8 mouse cellular contexts compared by ENCODE assay signal in genomic region chr11:3347091-3347834, GRCm38 (mm10). TPM values are rescaled to one million over a fixed set of nuclear protein-coding genes. Genes with fewer than 3 reads are reported as not detected.
DNase-seq lines count a peak whose midpoint lies in the region; ATAC-seq and TF ChIP-seq lines count a peak whose summit lies in the region.

No protein-coding gene starts in this region.

- peak; percentile 47 for ATAC-seq in activated CD4-positive, CD25-positive, alpha-beta regulatory T cell, adult 4 months
- ATAC-seq in common myeloid progenitor, adult 5-6 weeks (replicated peaks; ENCODE audit: low read depth, poor library complexity, severe bottlenecking), result peak; percentile 85
- peak; percentile 79 for ATAC-seq in hindbrain, postnatal 0 days
- peak; percentile 92 for ATAC-seq in megakaryocyte, adult 5-6 weeks (ENCODE audit: poor library complexity, severe bottlenecking)

- no peak overlapping the region for H3K4me2 ChIP-seq in hindbrain, postnatal 0 days (ENCODE audit: low read depth, low read length)

- H3K27ac ChIP-seq in hindbrain, postnatal 0 days, result peak overlapping the region; percentile 45; the same call in 1 of the 2 replicates

- no peaks in the 10 kb centered on the region for H3K27me3 ChIP-seq in hindbrain, postnatal 0 days (ENCODE audit: insufficient read depth, low read length)

- H3K4me1 ChIP-seq in hindbrain, postnatal 0 days (ENCODE audit: insufficient read depth, low read length), result no peaks in the 10 kb centered on the region

- H3K4me3 ChIP-seq in hindbrain, postnatal 0 days (ENCODE audit: low read length), result no peak overlapping the region

- no peaks in the 10 kb centered on the region for H3K9me3 ChIP-seq in hindbrain, postnatal 0 days (ENCODE audit: low read length)

- no peak overlapping the region for H3K9ac ChIP-seq in hindbrain, postnatal 0 days (replicated peaks; ENCODE audit: low read length)

- WGBS in hindbrain, postnatal 0 days, result 62% methylated on average over 12 of the region's 12 CpGs

- peaks cover 63% of the 10 kb centered on the region for H3K36me3 ChIP-seq in hindbrain, postnatal 0 days (ENCODE audit: insufficient read depth, low read length)

- TF ChIP-seq CTCF in hindbrain, postnatal 0 days (IDR thresholded peaks at IDR 0.05; ENCODE audit: low read depth), result peak; percentile 92

- peak; percentile 78 to 80 for DNase-seq in gastrocnemius, adult 8-10 months (ENCODE audit: low spot score in 2 of 2)
- peak; percentile 91 for DNase-seq in hindbrain, postnatal 0 days (ENCODE audit: low spot score)
- DNase-seq in left cerebral cortex, adult 18-20 months (ENCODE audit: low spot score in 2 of 2), result peak; percentile 84 to 89
- peak; percentile 86 to 87 for DNase-seq in right cerebral cortex, adult 2 months (ENCODE audit: low spot score in 2 of 2)
- peak; percentile 88 for DNase-seq in urinary bladder, postnatal 25 days (ENCODE audit: low spot score)

RNA-seq across cellular contexts. Expression of gene Pik3ip1, which starts 17.1 kb away (rescaled TPM):
- polyA plus RNA-seq in activated CD4-positive, CD25-positive, alpha-beta regulatory T cell, adult 4 months (2017; shearing (Covaris generic)), result 10 to 100 TPM; 32.9 to 53.5 TPM
- 26.5 and 33.6 TPM in 2 replicates for total RNA-seq in common myeloid progenitor, adult 5-6 weeks (2017)
- 10 to 100 TPM; 28.3 to 39.0 (median 36.6) TPM for total RNA-seq in gastrocnemius, adult 8-10 months (2022)
- 34.3 and 40.9 TPM in 2 replicates for total RNA-seq in hindbrain, postnatal 0 days (2014; rRNA removed)
- 41.6 and 45.4 TPM in 2 replicates for polyA plus RNA-seq in hindbrain, postnatal 0 days (2015; fragmentation: Nextera tagmentation; extraction: Ambion mirVana)
- 10 to 100 TPM; 27.8 to 32.3 TPM for total RNA-seq in left cerebral cortex, adult 18-20 months (2021)
- 1.0 and 3.3 TPM in 2 replicates for total RNA-seq in megakaryocyte, adult 5-6 weeks (2015)
- total RNA-seq in megakaryocyte, adult 5-6 weeks (2017), result 2.6 and 3.8 TPM in 2 replicates

RNA-seq across cellular contexts. Expression of gene Patz1, which starts 58.6 kb away (rescaled TPM):
- 10 to 100 TPM; 13.3 to 15.6 TPM for polyA plus RNA-seq in activated CD4-positive, CD25-positive, alpha-beta regulatory T cell, adult 4 months (2017; shearing (Covaris generic))
- total RNA-seq in common myeloid progenitor, adult 5-6 weeks (2017), result 67.6 and 72.7 TPM in 2 replicates
- 10 to 100 TPM; 13.0 to 22.3 (median 19.2) TPM for total RNA-seq in gastrocnemius, adult 8-10 months (2022)
- 89.6 and 97.1 TPM in 2 replicates for total RNA-seq in hindbrain, postnatal 0 days (2014; rRNA removed)
- 38.8 and 40.4 TPM in 2 replicates for polyA plus RNA-seq in hindbrain, postnatal 0 days (2015; fragmentation: Nextera tagmentation; extraction: Ambion mirVana)
- 10 to 100 TPM; 46.7 to 47.6 TPM for total RNA-seq in left cerebral cortex, adult 18-20 months (2021)
- total RNA-seq in megakaryocyte, adult 5-6 weeks (2015), result 25.6 and 27.7 TPM in 2 replicates
- 27.2 and 33.2 TPM in 2 replicates for total RNA-seq in megakaryocyte, adult 5-6 weeks (2017)
